Mouse (Mus musculus): Measurements from ENCODE around the gene Etfb. TPM values are rescaled to one million over a fixed set of nuclear protein-coding genes. Genes with fewer than 3 reads are reported as not detected.
"Not testable (repeated sequence)": the region's sequence is repeated elsewhere in the genome, so short reads cannot be mapped to it uniquely, and the experiment has no call there.

Gene Etfb
- total RNA-seq (2021) = 10 to 100 TPM; 72.8 to 74.5 TPM
- long read RNA-seq, transcript Etfb-201 (6 exons, 893 nt) = major isoform, 35 of 46 reads
- long read RNA-seq, partial matches to known transcripts = 8 of 46 reads
- long read RNA-seq, other reads (novel, unspliced or antisense) = 3 of 46 reads

GRCm38 (mm10) chr7:43443917-43444293 is at the start of gene Etfb, which contains the start of gene Gm45233:
Etfb (plus strand) TSS chr7:43444083.
Gm45233 (plus strand) TSS chr7:43444128.
- DNase-seq (ENCODE audit: low spot score in 2 of 2) = peak; percentile 93 to 96

DNA sequence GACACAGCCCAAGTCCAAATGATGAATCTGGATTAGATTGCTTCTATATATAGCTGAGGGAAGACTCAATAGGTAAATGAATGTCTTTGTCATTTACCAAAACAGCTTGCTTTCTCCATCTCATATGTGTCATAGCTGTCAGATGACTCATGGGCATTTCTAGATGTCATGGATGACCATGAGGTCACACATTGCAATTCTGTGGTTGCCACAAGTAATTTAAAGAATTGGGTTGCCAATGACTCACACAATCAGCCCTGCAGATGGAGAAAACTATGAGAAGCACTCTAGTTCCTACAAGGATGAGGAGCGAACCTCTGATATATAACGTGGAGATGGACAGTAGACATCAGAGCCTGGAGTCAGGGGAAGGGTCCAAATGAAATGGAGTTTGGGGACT is 44.4 kb upstream of the Etfb start:
- DNase-seq (ENCODE audit: low spot score in 2 of 2) = no peak

DNA sequence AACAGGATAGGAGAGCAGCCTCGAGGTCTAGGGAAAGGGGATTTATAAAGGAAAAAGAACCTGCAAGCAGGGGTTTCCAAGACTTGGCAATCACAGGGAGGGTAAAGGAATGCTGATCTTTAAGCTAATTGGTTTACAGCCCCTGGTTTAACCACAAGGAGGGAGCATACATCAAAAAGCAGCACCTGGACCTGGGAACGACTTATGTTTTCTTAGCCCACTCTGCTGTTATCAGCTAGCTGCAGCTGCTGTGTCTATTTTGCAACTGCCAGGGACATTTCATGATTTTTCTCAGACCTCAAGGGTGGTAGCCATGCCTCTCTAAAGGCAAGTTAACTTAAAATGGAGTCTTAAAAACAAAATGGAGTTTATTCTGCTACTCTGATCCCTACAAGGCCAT is 41.2 kb upstream of the Etfb start:
- no peak for DNase-seq (ENCODE audit: low spot score in 2 of 2)

DNA sequence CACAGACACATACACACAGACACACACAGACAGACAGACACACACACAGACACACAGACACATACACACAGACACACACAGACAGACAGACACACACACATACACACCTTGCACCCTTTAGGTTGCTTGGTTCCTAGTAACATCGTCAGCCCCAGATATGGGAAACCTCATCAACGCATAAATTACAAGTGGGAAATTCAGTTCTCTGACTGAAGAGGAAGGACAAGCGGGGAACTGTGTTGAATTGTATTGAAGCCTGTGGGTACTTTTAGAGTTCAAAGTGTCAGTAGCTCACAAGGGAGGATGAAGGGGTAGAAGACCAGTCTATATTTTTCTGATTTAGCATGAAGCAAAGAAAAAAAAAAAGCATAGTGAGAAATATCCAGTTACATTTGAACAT is 36.3 kb upstream of the Etfb start:
- DNase-seq (ENCODE audit: low spot score in 2 of 2) = no peak

- no peak for DNase-seq (ENCODE audit: low spot score in 2 of 2)
These were observed 35.7 kb upstream of the Etfb start, which contains the start of gene Siglecg for GRCm38 (mm10) chr7:43408131-43408553. Siglecg (plus strand) TSS chr7:43408204.

DNA sequence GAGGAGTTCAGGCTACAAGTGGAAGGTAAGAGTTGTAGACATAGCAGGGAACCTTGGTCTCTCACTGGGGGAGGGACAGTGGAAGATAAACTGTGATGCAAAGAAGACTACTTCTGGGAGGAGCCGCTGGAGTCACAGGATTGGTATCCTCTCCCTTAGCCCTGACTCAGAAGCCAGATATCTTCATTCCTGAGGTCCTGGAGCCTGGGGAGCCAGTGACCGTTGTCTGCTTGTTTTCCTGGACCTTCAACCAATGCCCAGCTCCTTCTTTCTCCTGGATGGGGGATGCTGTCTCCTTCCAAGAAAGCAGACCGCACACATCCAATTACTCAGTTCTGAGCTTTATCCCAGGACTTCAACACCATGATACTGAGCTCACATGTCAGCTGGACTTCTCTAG is 34.8 kb upstream of the Etfb start:
- DNase-seq (ENCODE audit: low spot score in 2 of 2) = no peak

DNA sequence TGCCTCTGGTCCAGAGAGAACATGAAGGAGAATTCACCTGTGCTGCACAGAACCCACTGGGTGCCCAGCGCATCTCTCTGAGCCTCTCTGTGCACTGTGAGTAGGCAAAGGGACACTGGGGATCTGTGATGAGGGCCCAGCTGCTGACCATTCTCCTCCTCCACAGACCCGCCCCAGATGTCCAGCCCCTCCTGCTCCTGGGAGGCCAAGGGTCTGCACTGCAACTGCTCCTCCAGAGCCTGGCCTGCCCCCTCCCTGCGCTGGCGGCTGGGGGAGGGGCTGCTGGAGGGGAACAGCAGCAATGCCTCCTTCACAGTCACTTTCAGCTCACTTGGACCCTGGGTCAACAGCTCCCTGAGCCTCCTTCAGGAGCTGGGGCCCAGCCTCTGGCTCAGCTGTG is 32.2 kb upstream of the Etfb start:
- not testable (repeated sequence) for DNase-seq (ENCODE audit: low spot score in 2 of 2)

DNA sequence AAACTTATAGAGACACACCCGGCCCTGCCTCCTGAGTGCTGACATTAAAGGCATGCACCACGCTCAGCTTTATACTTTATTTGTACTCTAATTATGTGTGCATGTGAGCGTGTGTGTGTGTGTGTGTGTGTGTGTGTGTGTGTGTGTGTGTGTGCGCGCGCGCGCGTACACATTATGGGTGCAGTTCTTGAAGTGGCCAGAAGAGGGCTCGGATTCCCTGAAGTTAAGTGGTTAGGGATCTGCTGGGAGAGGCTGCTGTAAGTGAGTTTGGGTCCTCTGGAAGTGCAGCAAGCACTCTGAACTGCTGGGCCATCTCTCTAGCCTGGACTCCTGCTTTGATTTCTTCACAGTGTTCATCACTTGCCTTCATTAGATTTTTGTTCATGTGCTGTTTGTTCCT is 26.6 kb upstream of the Etfb start:
- no peak for DNase-seq (ENCODE audit: low spot score in 2 of 2)

DNA sequence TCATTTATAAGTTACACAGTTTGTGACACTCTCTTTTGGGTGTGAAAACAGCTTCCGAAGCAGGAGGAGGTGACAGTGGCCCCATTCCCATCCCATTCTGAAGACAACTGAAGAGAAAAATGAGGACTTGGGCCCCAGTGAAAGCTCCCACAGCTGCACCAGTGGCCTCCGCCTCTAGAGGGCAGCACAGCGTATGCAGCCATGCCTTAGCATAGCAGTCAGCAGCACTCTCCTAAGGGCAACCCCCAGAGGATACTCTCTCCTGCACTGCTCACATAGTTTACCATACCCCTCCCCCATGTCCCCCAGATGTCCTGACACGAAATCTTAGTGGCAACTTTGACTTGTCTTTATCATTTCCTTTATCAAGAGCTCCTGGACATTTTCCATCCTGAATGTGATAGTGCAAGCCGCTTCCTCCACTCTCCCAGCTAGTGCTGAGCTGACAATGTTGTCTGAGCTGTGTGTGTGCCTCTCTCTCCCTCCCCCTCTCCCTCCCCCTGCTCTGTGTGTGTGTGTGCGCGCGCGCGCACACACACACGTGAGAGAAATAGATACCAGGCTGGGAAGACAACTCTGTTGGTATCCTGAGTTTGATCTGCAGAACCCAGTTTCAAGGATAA is 20.8 kb upstream of the Etfb start:
- peak; percentile 76 to 90 for DNase-seq (ENCODE audit: low spot score in 2 of 2)

GRCm38 (mm10) chr7:43423991-43424625 is 19.8 kb upstream of the Etfb start:
- no peak for DNase-seq (ENCODE audit: low spot score in 2 of 2)

DNA sequence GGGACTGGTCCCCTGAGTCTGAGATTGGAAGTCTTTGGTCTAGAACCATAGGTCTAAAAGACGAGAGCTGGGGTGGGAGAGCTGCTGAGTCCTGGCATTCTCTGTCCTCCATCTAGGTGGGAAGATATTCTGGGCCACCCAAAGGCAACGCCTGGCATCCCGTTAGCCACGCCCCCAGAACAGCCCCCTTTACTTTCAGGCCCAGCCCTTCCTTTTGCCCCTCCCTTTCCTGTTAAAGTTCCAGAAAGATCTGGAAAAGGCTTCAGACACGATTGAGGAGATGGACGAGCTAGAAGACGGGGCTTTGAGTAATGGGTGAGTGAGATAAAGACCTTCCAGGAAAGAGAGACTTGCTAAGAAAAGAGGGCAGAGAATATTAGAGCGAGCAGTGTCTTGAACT is 16.5 kb upstream of the Etfb start, which contains the start of gene Lim2:
Gene Lim2 (plus strand): TSS at position 265 of the 400 bp plus-strand sequence.
- DNase-seq (ENCODE audit: low spot score in 2 of 2) = no peak

GRCm38 (mm10) chr7:43429500-43429899 is 14.4 kb upstream of the Etfb start:
- DNase-seq (ENCODE audit: low spot score in 2 of 2) = no peak

- DNase-seq (ENCODE audit: low spot score in 2 of 2) = no peak
These were observed 11.0 kb upstream of the Etfb start for GRCm38 (mm10) chr7:43432891-43433290.

DNA sequence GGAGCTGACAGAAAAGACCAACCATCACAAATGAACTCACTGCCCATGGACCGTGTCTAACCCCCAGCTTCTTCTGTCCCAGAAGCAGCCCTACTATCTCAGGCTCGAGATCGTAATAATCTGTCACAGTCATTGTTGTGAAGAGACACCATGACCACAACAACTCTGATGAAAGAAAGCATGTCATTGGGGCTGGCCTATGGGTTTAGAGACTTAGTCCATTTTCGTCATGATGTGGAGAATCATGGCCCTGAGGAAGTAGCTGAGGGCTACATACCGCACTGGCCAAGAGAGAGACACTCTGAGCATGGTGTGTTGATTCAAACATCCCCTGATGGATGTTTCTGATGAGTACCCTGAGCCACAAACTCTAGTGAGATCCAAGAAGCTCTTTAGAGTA is 9.2 kb upstream of the Etfb start:
- DNase-seq (ENCODE audit: low spot score in 2 of 2) = no peak

- DNase-seq (ENCODE audit: low spot score in 2 of 2) = no peak
These were observed 7.3 kb upstream of the Etfb start, which contains the start of gene Nkg7 for GRCm38 (mm10) chr7:43436341-43437255. Nkg7 (plus strand) TSS chr7:43437073.

DNA sequence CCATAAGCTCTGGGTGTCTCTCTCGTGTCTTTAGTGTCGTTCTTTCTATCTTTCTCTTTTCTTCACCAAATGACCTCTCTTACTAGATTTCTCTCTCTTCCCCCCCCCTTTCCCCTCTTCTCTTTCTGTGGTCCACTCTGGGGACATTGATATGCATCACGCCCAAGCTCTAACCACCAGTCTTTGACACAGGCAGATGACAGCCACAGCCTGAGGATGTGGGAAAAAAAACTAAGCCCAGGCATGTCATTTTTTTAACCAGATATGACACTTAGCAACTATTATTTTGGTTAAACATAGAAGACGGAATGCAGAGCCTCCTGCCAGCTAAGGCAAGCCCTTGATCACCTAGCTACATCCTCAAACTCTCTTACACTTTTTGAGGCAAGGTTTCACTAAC is 5.3 kb upstream of the Etfb start:
- no peak for DNase-seq (ENCODE audit: low spot score in 2 of 2)

DNA sequence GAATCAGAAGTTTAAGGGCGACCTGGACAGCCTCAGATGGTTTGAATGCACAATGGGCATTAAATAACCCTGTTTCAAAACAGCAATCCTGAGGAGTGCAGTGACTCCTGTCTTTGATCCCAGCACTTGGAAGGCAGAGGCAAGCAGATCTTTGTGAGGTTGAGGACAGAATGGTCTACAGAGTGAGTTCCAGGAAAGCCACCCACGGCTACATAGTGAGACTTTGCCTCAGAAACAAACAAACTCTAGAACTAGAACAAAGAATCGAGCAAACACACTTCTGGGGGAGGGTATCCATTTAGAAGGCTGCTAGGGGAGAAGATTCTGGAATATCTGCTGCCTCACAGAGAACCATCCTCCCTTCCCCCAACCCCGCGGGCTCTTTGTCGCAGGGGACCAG is 3.4 kb upstream of the Etfb start, which contains the start of gene Cldnd2:
Gene Cldnd2 (plus strand): TSS at position 301 of the 400 bp plus-strand sequence.
- DNase-seq (ENCODE audit: low spot score in 2 of 2) = no peak

GRCm38 (mm10) chr7:43441071-43441470 is 2.8 kb upstream of the Etfb start:
- DNase-seq (ENCODE audit: low spot score in 2 of 2) = no peak

DNA sequence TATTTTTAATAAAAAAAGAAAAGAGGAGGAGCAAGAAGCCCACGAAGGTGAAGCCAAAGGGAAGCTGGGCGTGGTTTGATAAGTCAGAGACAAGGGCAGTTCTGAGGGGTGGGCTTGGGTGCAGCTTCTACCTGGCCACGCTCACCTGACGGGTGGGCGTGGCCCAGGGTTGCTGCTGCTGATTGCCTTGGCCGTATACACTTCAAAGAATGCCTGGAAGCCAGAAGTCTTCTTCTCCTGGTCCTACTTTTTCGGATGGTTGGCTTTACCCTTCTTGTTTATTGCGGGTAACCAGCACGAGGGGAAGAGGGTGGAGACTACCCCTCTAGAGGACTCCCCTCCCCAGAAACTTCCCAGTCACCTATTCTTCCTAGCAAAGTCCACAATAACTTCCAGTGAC is 1.2 kb upstream of the Etfb start:
- DNase-seq (ENCODE audit: low spot score in 2 of 2) = no peak

- DNase-seq (ENCODE audit: low spot score in 2 of 2) = peak; percentile 66 to 79
These were observed 562 bp upstream of the Etfb start for GRCm38 (mm10) chr7:43443126-43443916.

- no peak for DNase-seq (ENCODE audit: low spot score in 2 of 2)
These were observed 3.9 kb downstream of the Etfb start for GRCm38 (mm10) chr7:43447801-43448200.

Data from layer of hippocampus, adult 18-20 months (tissue).